Mouse (Mus musculus) fat pad, adult 2 months (tissue): ENCODE measurements around the gene Exosc7.

ENCODE experiments used
- DNase-seq: peaks from one replicate; pipeline ENCODE4 v3.0.0-alpha.2; 2011; ENCODE audit warnings: low read depth, low spot score; ENCODE audit errors: extremely low read depth

Exosc7 gene

DNA sequence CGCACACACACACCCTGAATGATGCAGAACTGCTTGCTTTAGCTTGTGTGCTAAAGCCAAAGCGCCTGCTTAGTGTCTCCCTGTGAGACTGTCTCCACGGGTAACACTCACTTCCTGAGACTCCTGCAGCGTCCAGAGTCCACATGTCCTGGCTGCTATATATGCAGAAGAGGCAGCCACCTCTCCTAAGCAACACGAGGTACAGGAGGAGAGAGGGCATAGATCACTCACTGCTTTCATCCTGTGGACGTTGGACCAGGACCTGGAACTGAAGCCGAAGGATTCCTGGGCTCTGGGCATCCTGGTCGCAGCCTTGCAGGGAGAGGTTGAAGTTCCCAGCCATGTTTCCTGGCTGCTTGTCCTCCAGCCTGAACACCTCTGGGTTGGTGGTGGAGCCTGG, 70.2 kb downstream of the Exosc7 start:
- no peak for DNase-seq

- DNase-seq: no peak
These were observed 72.5 kb downstream of the Exosc7 start for GRCm38 (mm10) chr9:123185546-123185945.
